Mouse (Mus musculus) small intestine, adult 2 months (tissue): ENCODE measurements around the gene Slc22a22.

Experiments
- CTCF ChIP-seq: fragments of 200-500 bp; IDR thresholded peaks from 2 replicates; pipeline ENCODE4 v1.5.1; 2012; ENCODE audit warnings: low read depth, mild to moderate bottlenecking, control low read depth, inconsistent platforms, low read length, moderate library complexity, mixed read lengths; ENCODE audit not compliant: insufficient replicate concordance, insufficient read length; ENCODE audit errors: extremely low read depth
- POLR2A ChIP-seq: fragments of 200-500 bp; IDR thresholded peaks from 2 replicates; pipeline ENCODE4 v1.6.1; 2012; ENCODE audit warnings: low read depth, mild to moderate bottlenecking, control low read depth, inconsistent platforms, low read length, moderate library complexity

DNA sequence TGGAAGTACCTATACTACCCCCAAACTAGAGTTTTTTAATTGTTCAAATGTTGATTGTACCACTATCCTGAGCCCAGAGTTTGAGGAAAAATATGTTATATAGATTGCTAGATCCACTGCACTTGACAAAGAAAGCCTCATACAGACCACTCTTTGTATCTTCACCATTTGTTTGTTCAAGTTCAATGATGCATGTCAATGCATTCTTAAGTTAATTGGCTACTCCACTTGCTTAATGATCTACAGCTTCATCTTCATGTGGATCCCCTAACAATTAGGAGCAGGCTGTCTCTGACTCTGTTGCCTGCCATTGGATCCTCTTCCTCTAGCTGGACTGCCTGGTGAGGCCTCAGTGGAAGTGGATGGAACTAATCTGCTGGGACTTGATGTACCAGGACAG, 24.1 kb upstream of the Slc22a22 start:
- TF ChIP-seq CTCF (no peak), POLR2A (no peak)
